Mouse (Mus musculus): Measurements from ENCODE around the gene B3gnt7.

Gene B3gnt7

GRCm38 (mm10) chr1:86302532-86302931, at the start of gene B3gnt7:
Gene B3gnt7 (plus strand): TSS chr1:86302832.
- no peak for DNase-seq (ENCODE audit: low read depth, low spot score)

DNA sequence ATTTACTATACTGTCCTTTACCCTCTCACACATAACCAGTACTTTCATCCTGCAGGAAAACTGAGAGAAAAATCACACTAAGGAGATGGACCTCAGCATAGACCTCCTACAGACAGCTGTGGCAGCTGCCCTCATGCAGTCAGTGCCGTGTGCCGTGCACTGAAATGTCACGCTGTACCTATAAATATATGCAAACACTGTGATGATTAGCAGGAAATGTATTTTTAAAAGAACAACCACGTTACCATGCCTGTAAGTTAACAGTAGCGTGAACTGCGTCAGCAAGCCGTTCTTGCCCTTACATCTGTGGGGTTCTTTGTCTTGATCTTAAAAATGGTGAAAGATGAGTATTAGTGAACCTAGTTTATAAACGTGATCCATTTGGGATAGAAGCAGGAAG, 49.2 kb upstream of the B3gnt7 start:
- peak; percentile 39 for DNase-seq (ENCODE audit: low read depth, low spot score)

- no peak for DNase-seq (ENCODE audit: low read depth, low spot score)
Measured at GRCm38 (mm10) chr1:86256311-86256710, 46.3 kb upstream of the B3gnt7 start.

GRCm38 (mm10) chr1:86257228-86257627, 45.4 kb upstream of the B3gnt7 start:
- no peak for DNase-seq (ENCODE audit: low read depth, low spot score)

DNA sequence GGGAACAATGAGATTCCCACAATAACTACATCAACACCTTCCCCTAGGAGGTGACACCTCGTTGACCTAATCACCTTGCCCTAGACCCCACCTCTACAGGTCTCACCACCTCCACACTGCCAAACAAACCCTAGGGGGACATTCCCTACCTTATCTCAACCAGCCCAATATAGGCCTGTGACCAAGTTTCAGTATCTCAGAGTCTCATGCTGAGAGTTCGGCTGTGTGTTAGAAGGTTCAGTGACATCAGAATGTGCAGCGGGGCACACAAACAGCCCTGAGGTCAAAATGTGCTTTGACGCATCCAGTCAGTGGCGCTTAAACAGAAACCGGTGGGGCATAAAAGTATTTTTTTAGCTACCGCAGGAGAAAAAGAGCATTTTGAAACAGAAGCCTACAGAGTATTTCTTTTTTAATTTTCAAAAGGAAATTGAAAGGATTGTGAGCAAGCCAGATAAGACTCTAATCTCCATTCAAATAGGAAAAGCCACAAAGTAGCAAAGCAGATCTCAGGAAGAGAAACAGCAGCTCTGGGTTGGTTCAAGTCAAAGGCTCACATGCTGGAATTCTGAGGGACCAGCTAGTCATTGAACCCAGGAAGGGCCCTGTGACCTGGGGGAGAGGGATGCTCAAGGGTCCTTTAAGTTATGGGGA, 44.3 kb upstream of the B3gnt7 start:
- DNase-seq (ENCODE audit: low read depth, low spot score): peak; percentile 32

GRCm38 (mm10) chr1:86263564-86264339, 38.9 kb upstream of the B3gnt7 start:
- DNase-seq (ENCODE audit: low read depth, low spot score): no peak

GRCm38 (mm10) chr1:86265060-86265459, 37.6 kb upstream of the B3gnt7 start:
- peak; percentile 41 for DNase-seq (ENCODE audit: low read depth, low spot score)

GRCm38 (mm10) chr1:86268492-86269189, 34.0 kb upstream of the B3gnt7 start:
- no peak for DNase-seq (ENCODE audit: low read depth, low spot score)

DNA sequence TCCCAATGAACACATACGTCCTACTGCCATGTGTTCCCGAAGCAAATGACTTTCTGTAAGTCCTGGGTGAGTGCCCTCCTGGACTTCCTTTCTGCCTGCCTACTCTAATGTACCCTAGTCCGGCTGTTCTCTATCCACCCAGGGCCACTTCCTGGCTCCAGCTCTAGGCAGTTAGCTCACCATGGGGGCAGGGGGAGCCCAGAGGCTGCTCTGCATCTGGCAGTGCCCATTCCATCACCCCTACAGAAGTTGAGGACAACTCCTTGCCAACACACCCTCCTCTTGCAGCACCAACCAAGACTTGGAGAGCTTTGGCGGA, 33.5 kb upstream of the B3gnt7 start:
- DNase-seq (ENCODE audit: low read depth, low spot score): no peak

DNA sequence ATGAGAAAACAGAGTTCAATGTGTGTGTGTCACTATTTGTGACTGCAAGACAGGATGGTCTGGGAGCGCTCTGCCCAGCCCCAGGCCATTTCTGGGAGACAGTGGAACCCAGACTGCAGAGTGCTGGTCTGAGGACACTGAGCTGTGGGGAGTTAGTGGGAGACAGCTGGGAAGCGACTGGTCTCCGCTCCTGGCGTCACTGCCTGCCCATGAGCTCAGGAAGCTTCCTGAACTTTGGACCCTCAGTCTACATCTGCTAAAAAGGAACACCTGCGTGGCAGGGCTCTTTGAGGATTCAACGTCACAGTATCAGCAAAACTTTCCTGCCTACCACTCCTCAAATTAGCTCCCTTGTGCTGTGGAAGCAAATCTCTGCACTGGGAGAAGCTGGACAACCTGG, 30.9 kb upstream of the B3gnt7 start:
- no peak for DNase-seq (ENCODE audit: low read depth, low spot score)

DNA sequence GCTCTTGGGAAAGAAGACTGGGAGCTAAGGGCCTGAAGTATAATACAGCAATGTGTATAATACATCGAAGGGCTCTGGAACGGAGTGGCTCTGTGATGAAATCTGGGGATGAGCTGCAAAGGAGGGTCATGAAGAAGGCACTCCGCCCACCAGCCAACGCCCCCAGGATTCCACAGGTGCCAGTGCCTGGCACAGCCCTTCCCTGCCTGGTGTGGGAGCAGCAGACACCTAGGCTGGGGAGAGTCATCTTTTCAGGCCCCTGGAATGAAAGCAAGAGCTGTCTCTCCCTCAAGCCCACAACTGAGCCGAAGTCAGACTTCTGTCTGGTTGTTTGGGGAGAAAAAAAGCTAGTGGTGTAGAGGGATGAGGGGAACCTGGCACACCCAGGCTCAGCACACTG, 25.6 kb upstream of the B3gnt7 start:
- no peak for DNase-seq (ENCODE audit: low read depth, low spot score)

GRCm38 (mm10) chr1:86281781-86282536, 20.7 kb upstream of the B3gnt7 start:
- DNase-seq (ENCODE audit: low read depth, low spot score): no peak

DNA sequence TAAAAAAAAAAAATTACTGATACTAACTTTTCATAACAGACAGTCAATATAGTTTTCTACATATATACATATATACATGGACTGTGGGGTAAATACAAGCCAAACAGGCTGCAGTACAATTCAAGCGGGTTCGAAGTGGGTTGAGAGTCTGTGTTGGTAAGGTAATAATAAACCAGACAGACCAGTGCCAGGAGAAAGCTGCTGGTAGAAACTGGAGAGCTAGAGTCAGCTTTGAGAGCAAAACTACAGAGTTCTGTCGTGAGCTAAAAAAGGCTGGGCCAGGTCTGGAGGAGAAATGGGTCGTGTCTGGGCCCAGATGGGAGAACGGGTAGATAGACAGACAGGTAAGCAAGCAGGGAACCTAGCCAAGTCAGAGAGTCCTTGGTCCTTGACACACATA, 18.5 kb upstream of the B3gnt7 start:
- DNase-seq (ENCODE audit: low read depth, low spot score): no peak

- DNase-seq (ENCODE audit: low read depth, low spot score): no peak
Measured at GRCm38 (mm10) chr1:86285295-86285694, 17.3 kb upstream of the B3gnt7 start.

- no peak for DNase-seq (ENCODE audit: low read depth, low spot score)
Measured at GRCm38 (mm10) chr1:86287473-86287872, 15.2 kb upstream of the B3gnt7 start.

- no peak for DNase-seq (ENCODE audit: low read depth, low spot score)
Measured at GRCm38 (mm10) chr1:86290452-86290851, 12.2 kb upstream of the B3gnt7 start.

DNA sequence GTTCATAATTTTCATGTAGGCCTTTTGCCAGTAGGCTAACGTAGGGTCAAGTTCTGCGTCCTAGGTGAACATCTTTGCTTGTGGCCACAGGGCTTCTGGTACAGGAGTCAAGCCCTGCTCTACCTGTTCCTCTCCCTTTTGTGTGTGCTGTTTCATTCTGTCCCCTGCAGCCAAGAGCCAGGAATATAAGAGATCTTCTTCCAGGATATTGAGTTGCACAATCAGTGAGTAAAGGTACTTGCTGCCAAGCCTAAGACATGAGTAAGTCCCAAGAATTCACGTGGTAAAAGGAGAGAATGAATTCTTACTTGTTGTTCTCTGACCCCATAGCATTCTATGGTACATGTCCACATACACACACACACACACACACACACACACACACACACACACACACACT, 9.5 kb upstream of the B3gnt7 start:
- DNase-seq (ENCODE audit: low read depth, low spot score): no peak

GRCm38 (mm10) chr1:86293868-86294267, 8.8 kb upstream of the B3gnt7 start:
- no peak for DNase-seq (ENCODE audit: low read depth, low spot score)

- no peak for DNase-seq (ENCODE audit: low read depth, low spot score)
Measured at GRCm38 (mm10) chr1:86294472-86294871, 8.2 kb upstream of the B3gnt7 start.

GRCm38 (mm10) chr1:86300093-86300492, 2.5 kb upstream of the B3gnt7 start:
- DNase-seq (ENCODE audit: low read depth, low spot score): no peak

DNA sequence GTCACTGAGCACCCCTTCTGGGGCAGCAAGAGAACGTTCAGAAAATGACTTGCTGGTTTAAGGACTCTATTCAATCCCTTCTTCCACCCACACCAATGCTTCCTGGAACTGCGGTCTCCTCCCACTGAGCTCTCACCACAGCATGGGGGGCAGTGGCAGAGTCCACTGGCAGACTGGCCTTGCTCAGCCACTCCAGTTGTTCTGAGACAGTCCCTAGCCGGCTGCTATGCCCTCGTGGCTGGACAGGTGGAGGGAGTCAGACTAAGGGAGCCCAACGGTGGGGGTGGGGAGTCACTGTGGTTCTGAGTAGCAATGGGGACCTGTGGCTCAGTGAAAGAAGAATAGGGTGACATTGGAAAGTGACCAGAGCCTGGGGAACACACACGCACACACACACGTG, 1.9 kb upstream of the B3gnt7 start:
- DNase-seq (ENCODE audit: low read depth, low spot score): peak; percentile 8
